Mouse (Mus musculus) C2C12 (cell line): ENCODE measurements around the gene Col23a1. TPM values are rescaled to one million over a fixed set of nuclear protein-coding genes. Genes with fewer than 3 reads are reported as not detected.

Source experiments
- H3K27me3 ChIP-seq: one replicate; pipeline ENCODE4 v1.6.1; 2011; ENCODE audit not compliant: control insufficient read depth, insufficient read depth, insufficient read length
- H3K36me3 ChIP-seq: one replicate; pipeline ENCODE4 v1.6.1; 2011; ENCODE audit not compliant: control insufficient read depth, insufficient read depth
- H3K4me3 ChIP-seq: one replicate; pipeline ENCODE4 v1.5.1; 2011; ENCODE audit warnings: mild to moderate bottlenecking, control low read depth; ENCODE audit not compliant: poor library complexity, insufficient read depth, severe bottlenecking
- H3K79me2 ChIP-seq: one replicate; pipeline ENCODE4 v1.6.1; 2011; ENCODE audit not compliant: control insufficient read depth, insufficient read depth
- H3K79me3 ChIP-seq: one replicate; pipeline ENCODE4 v1.6.1; 2011; ENCODE audit warnings: low read depth, control low read depth
- H3ac ChIP-seq: one replicate; pipeline ENCODE3; 2011; ENCODE audit warnings: low read depth; ENCODE audit not compliant: control insufficient read depth, insufficient read length
- CEBPB ChIP-seq: IDR thresholded peaks from one replicate; pipeline ENCODE4 v1.6.1; 2011; ENCODE audit warnings: low read depth, mild to moderate bottlenecking, control low read depth, moderate library complexity
- CTCF ChIP-seq: IDR thresholded peaks from one replicate; pipeline ENCODE4 v1.5.1; 2011; ENCODE audit not compliant: control insufficient read depth, insufficient read depth, insufficient read length
- FOSL1 ChIP-seq: IDR thresholded peaks from one replicate; pipeline ENCODE4 v1.8.0; 2011; ENCODE audit warnings: mild to moderate bottlenecking, low read length; ENCODE audit not compliant: poor library complexity, insufficient read depth, severe bottlenecking
- MAX ChIP-seq: IDR thresholded peaks from one replicate; pipeline ENCODE4 v1.6.1; 2011; ENCODE audit warnings: mild to moderate bottlenecking, control low read depth
- MYOD1 ChIP-seq: IDR thresholded peaks from one replicate; pipeline ENCODE4 v1.6.1; 2011; ENCODE audit warnings: low read depth; ENCODE audit not compliant: control insufficient read depth, insufficient read length
- MYOG ChIP-seq: IDR thresholded peaks from one replicate; pipeline ENCODE4 v1.6.1; 2011; ENCODE audit not compliant: control insufficient read depth, insufficient read length; ENCODE audit errors: extremely low read depth
- USF1 ChIP-seq: IDR thresholded peaks from one replicate; pipeline ENCODE4 v1.6.1; 2011; ENCODE audit warnings: low read depth, mild to moderate bottlenecking, control low read depth, moderate library complexity
- polyA plus RNA-seq: library from polyadenylated mRNA; unstranded; fragments of >200 nt; fragmentation: generic; extraction: Trizol; gene quantifications from one replicate; pipeline ENCODE4 v1.2.1, GENCODE M21; 2012; ENCODE audit warnings: missing spikeins

The Col23a1 gene
- polyA plus RNA-seq, 1 experiment = 0.43 TPM

GRCm38 (mm10) chr11:51593849-51594248 lies 304.1 kb downstream of the Col23a1 start:
- no peaks in the 10 kb centered on the region for H3K79me3 ChIP-seq
- no peak overlapping the region for H3ac ChIP-seq
- H3K36me3 ChIP-seq = peaks cover 97% of the 10 kb centered on the region
- H3K79me2 ChIP-seq = peaks cover 18% of the 10 kb centered on the region
- TF ChIP-seq MYOG (no peak), USF1 (no peak), CTCF (no peak), MAX (no peak), MYOD1 (no peak), CEBPB (no peak), FOSL1 (no peak)
- H3K27me3 ChIP-seq = no peaks in the 10 kb centered on the region
- no peak overlapping the region for H3K4me3 ChIP-seq

- no peak overlapping the region for H3K4me3 ChIP-seq
- H3K27me3 ChIP-seq = no peaks in the 10 kb centered on the region
- H3ac ChIP-seq = no peak overlapping the region
- peaks cover 5% of the 10 kb centered on the region for H3K79me3 ChIP-seq
- peaks cover 97% of the 10 kb centered on the region for H3K36me3 ChIP-seq
- peaks cover 24% of the 10 kb centered on the region for H3K79me2 ChIP-seq
- no peak for TF ChIP-seq MAX
- no peak for TF ChIP-seq CEBPB
- TF ChIP-seq CTCF = no peak
- TF ChIP-seq USF1 = no peak
- TF ChIP-seq FOSL1 = no peak
- TF ChIP-seq MYOG = no peak
- no peak for TF ChIP-seq MYOD1
These were observed 305.1 kb downstream of the Col23a1 start for GRCm38 (mm10) chr11:51594715-51595350.

DNA sequence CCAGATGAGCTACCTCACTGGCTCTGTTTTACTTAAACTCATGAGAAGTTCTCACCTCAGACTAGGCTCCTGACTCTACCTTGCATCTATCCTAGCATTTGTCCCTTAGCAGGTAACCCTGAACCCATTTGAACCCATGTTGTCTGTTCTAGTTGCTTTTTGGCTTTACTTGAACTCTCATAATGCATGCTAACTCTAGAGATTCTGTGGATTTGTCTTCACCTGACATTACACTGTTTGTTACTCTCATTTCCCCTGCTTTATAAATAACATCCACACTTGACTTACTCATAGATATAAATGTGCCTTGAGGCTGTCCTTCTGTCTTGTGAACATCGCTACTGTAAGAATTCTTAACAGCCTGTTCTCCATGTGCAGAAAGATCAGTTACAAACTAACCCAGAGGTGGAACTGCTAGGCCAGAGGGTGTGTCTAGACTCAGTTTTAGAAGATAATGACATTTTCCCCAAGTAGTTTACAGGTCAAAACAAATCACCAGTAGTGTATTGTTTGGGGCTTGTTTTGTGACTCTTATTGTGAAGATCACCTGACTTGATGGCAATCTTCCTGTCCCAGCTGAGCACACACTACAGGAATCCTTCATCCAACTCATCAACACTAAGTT lies 305.9 kb downstream of the Col23a1 start:
- H3K27me3 ChIP-seq = no peaks in the 10 kb centered on the region
- H3K79me2 ChIP-seq = peaks cover 28% of the 10 kb centered on the region
- no peak for TF ChIP-seq MYOG
- no peak for TF ChIP-seq FOSL1
- no peak for TF ChIP-seq MAX
- TF ChIP-seq USF1 = no peak
- no peak for TF ChIP-seq CEBPB
- TF ChIP-seq CTCF = no peak
- no peak for TF ChIP-seq MYOD1
- no peak overlapping the region for H3ac ChIP-seq
- peaks cover 8% of the 10 kb centered on the region for H3K79me3 ChIP-seq
- peaks cover 99% of the 10 kb centered on the region for H3K36me3 ChIP-seq
- no peak overlapping the region for H3K4me3 ChIP-seq

DNA sequence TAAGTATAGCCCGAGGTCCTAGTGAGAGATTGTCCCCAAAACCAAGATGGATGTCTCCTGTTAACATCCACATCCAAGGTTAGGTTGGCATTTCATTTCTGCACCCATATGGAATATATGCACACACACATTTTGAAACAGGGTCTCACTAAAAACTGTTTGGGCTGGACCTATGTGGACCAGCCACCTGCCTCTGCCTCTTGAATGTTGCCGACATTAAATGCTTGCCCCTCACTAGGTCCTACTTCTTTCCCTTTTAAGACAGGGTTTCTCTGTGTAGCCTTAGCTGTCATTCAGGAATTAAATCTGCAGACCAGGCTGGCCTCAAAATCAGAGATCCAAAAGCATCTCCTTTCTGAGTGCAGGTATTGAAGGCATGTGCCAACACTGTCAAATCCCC lies 307.8 kb downstream of the Col23a1 start:
- no peak overlapping the region for H3ac ChIP-seq

DNA sequence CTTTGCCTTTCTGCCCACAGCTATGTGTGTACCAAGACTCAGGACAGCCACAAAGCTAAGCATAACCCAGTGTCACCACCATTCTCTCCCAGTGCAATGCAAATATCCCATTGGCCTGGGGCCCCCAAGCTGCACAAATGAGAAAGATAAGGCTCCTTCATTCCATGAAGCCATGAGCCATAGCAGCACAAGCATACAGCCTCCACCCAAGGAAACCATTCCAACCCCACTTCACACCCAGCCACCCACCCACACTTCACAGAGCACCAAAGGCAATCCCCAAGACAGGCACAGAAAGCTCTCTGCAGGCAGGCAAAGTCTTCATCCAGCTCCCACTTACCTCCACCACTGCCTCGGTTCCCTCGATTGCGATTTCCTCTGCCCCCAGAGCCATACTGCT lies 312.5 kb downstream of the Col23a1 start:
- TF ChIP-seq CTCF = no peak
- TF ChIP-seq FOSL1 = no peak
- TF ChIP-seq MYOG = no peak
- TF ChIP-seq MAX = no peak
- TF ChIP-seq CEBPB = no peak
- no peak for TF ChIP-seq USF1
- no peak for TF ChIP-seq MYOD1
- H3K4me3 ChIP-seq = no peak overlapping the region
- peaks cover 93% of the 10 kb centered on the region for H3K79me2 ChIP-seq
- H3K27me3 ChIP-seq = no peaks in the 10 kb centered on the region
- H3K36me3 ChIP-seq = peaks cover 86% of the 10 kb centered on the region
- H3K79me3 ChIP-seq = peaks cover 62% of the 10 kb centered on the region
- H3ac ChIP-seq = no peak overlapping the region

More for the DNA sequence above, 307.8 kb downstream of the Col23a1 start:
- Histone ChIP-seq H3K36me3 (peaks cover 99% of the 10 kb centered on the region), H3K4me3 (no peak overlapping the region), H3K27me3 (no peaks in the 10 kb centered on the region), H3K79me2 (peaks cover 48% of the 10 kb centered on the region), H3K79me3 (peaks cover 24% of the 10 kb centered on the region)
- TF ChIP-seq USF1 (no peak), MYOD1 (no peak), FOSL1 (no peak), MYOG (no peak), CEBPB (no peak), CTCF (no peak), MAX (no peak)
